Mouse (Mus musculus): ENCODE measurements around the gene Tmem59. TPM values are rescaled to one million over a fixed set of nuclear protein-coding genes. Genes with fewer than 3 reads are reported as not detected.
A peak's percentile ranks its signal among the peaks of the same experiment; 100 is the strongest.

Gene Tmem59
- polyA plus RNA-seq, 1 experiment from 2014 or later, result 352 TPM

GRCm38 (mm10) chr4:107201779-107202178 lies 23.6 kb downstream of the Tmem59 start:
- Histone ChIP-seq H3K27me3 (ENCODE audit: control insufficient read depth, insufficient read depth, low read length) (no peaks in the 10 kb centered on the region), H3K4me3 (ENCODE audit: control insufficient read depth in 1 of 2, insufficient read depth in 1 of 2, low read depth in 1 of 2, low read length in 2 of 2) (no peak overlapping the region), H3K27ac (replicated peaks in 1 of 2; ENCODE audit: control insufficient read depth in 1 of 2, insufficient read depth in 1 of 2, low read depth in 2 of 2, low read length in 2 of 2) (no peak overlapping the region), H3K9me3 (ENCODE audit: control insufficient read depth, low read length) (no peaks in the 10 kb centered on the region), H3K9ac (ENCODE audit: low read length) (no peak overlapping the region), H3K4me1 (ENCODE audit: control insufficient read depth in 2 of 2, insufficient read depth in 2 of 2, low read length in 2 of 2) (no peaks in the 10 kb centered on the region), H3K4me2 (ENCODE audit: low read length) (no peak overlapping the region), H3K36me3 (ENCODE audit: control insufficient read depth, insufficient read depth, low read length) (peaks cover 91% of the 10 kb centered on the region)
- no peak for ATAC-seq (ENCODE audit: insufficient number of reproducible peaks, insufficient read depth, low FRiP score, low read depth)
- 94% methylated on average over 3 of the region's 3 CpGs for WGBS

DNA sequence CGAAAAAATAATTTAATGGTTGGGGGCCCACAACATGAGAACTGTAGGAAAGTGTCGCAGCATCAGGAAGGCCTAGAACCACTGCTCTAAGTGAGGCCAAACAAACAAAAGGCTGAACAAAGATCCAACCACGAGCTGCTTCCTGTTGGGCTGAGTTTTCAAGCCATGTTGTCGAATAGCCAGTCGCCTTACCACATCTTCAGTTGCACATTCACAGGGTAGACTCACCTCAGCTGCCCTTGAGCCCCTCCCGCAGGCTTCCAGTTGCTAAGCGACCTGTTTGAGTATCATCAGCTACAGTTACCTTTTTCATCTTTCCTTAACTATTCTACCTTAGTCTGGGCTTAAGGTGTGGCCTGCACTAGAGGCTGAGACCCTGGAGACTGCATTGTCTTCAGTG lies 24.8 kb downstream of the Tmem59 start:
- H3K27ac ChIP-seq (replicated peaks in 1 of 2; ENCODE audit: control insufficient read depth in 1 of 2, insufficient read depth in 1 of 2, low read depth in 2 of 2, low read length in 2 of 2), result no peak overlapping the region
- H3K4me3 ChIP-seq (ENCODE audit: control insufficient read depth in 1 of 2, insufficient read depth in 1 of 2, low read depth in 1 of 2, low read length in 2 of 2), result no peak overlapping the region
- H3K4me2 ChIP-seq (ENCODE audit: low read length), result no peak overlapping the region
- WGBS, result 93% methylated on average over 7 of the region's 7 CpGs
- no peaks in the 10 kb centered on the region for H3K27me3 ChIP-seq (ENCODE audit: control insufficient read depth, insufficient read depth, low read length)
- ATAC-seq (ENCODE audit: insufficient number of reproducible peaks, insufficient read depth, low FRiP score, low read depth), result no peak
- H3K36me3 ChIP-seq (ENCODE audit: control insufficient read depth, insufficient read depth, low read length), result peaks cover 84% of the 10 kb centered on the region
- no peaks in the 10 kb centered on the region for H3K9me3 ChIP-seq (ENCODE audit: control insufficient read depth, low read length)
- no peaks in the 10 kb centered on the region for H3K4me1 ChIP-seq (ENCODE audit: control insufficient read depth in 2 of 2, insufficient read depth in 2 of 2, low read length in 2 of 2)
- H3K9ac ChIP-seq (ENCODE audit: low read length), result no peak overlapping the region

- ATAC-seq (ENCODE audit: insufficient number of reproducible peaks, insufficient read depth, low FRiP score, low read depth), result no peak
- no peak overlapping the region for H3K4me3 ChIP-seq (ENCODE audit: control insufficient read depth in 1 of 2, insufficient read depth in 1 of 2, low read depth in 1 of 2, low read length in 2 of 2)
- peaks cover 49% of the 10 kb centered on the region for H3K36me3 ChIP-seq (ENCODE audit: control insufficient read depth, insufficient read depth, low read length)
- no peak overlapping the region for H3K9ac ChIP-seq (ENCODE audit: low read length)
- WGBS, result 98% methylated on average over 2 of the region's 2 CpGs
- H3K4me1 ChIP-seq (ENCODE audit: control insufficient read depth in 2 of 2, insufficient read depth in 2 of 2, low read length in 2 of 2), result peaks cover 0 to 4% of the 10 kb centered on the region in 2 experiments; a peak in 2 of 4 replicates
- no peak overlapping the region for H3K4me2 ChIP-seq (ENCODE audit: low read length)
- no peak overlapping the region for H3K27ac ChIP-seq (replicated peaks in 1 of 2; ENCODE audit: control insufficient read depth in 1 of 2, insufficient read depth in 1 of 2, low read depth in 2 of 2, low read length in 2 of 2)
- no peaks in the 10 kb centered on the region for H3K9me3 ChIP-seq (ENCODE audit: control insufficient read depth, low read length)
- H3K27me3 ChIP-seq (ENCODE audit: control insufficient read depth, insufficient read depth, low read length), result peaks cover 9% of the 10 kb centered on the region; the same call in 1 of the 2 replicates
These were observed 28.8 kb downstream of the Tmem59 start for GRCm38 (mm10) chr4:107207016-107207415.

DNA sequence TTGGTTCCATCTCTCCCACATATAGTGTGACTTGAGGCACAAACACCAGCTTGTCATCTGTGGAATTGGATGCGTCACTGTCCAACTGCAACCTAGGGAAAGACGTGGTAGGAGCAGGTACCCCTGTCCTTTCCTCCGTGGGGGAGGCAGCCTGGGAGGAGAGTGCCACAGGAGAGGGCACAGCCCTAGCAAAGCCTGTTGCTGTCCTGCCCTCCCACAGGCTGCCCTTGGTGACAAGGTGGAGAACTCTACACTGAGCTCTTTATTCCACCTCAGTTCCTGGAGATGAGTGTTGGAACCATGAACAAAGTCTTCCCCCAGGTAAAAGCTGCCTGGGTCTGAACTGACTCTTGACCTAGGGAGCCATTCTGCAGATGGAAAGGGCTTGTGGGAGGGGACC lies 30.7 kb downstream of the Tmem59 start, which contains the start of gene Ldlrad1:
Ldlrad1 (plus strand) TSS at position 301 of the 400 bp plus-strand sequence.
- Histone ChIP-seq H3K36me3 (ENCODE audit: control insufficient read depth, insufficient read depth, low read length) (peaks cover 31% of the 10 kb centered on the region), H3K4me3 (ENCODE audit: control insufficient read depth in 1 of 2, insufficient read depth in 1 of 2, low read depth in 1 of 2, low read length in 2 of 2) (no peak within 1 kb of the TSS), H3K27ac (replicated peaks in 1 of 2; ENCODE audit: control insufficient read depth in 1 of 2, insufficient read depth in 1 of 2, low read depth in 2 of 2, low read length in 2 of 2) (no peak within 1 kb of the TSS), H3K9ac (ENCODE audit: low read length) (no peak within 1 kb of the TSS), H3K4me2 (ENCODE audit: low read length) (no peak within 1 kb of the TSS), H3K9me3 (ENCODE audit: control insufficient read depth, low read length) (no peaks in the 10 kb centered on the region), H3K27me3 (ENCODE audit: control insufficient read depth, insufficient read depth, low read length) (peaks cover 27% of the 10 kb centered on the region), H3K4me1 (ENCODE audit: control insufficient read depth in 2 of 2, insufficient read depth in 2 of 2, low read length in 2 of 2) (peaks cover 0 to 4% of the 10 kb centered on the region in 2 experiments; a peak in 2 of 4 replicates)
- 84% methylated on average over 3 of the region's 3 CpGs for WGBS
- no peak for ATAC-seq (ENCODE audit: insufficient number of reproducible peaks, insufficient read depth, low FRiP score, low read depth)

- no peak overlapping the region for H3K27ac ChIP-seq (replicated peaks in 1 of 2; ENCODE audit: control insufficient read depth in 1 of 2, insufficient read depth in 1 of 2, low read depth in 2 of 2, low read length in 2 of 2)
These were observed 32.4 kb downstream of the Tmem59 start for GRCm38 (mm10) chr4:107210483-107211097.

GRCm38 (mm10) chr4:107211465-107211864 lies 33.3 kb downstream of the Tmem59 start:
- H3K4me2 ChIP-seq (ENCODE audit: low read length), result no peak overlapping the region
- H3K9me3 ChIP-seq (ENCODE audit: control insufficient read depth, low read length), result no peaks in the 10 kb centered on the region
- WGBS, result 48% methylated on average over 4 of the region's 4 CpGs
- 0 out of 2 replicates have a peak, but pooled peaks have one; percentile 17 for ATAC-seq (ENCODE audit: insufficient number of reproducible peaks, insufficient read depth, low FRiP score, low read depth)
- H3K9ac ChIP-seq (ENCODE audit: low read length), result no peak overlapping the region
- peaks cover 13% of the 10 kb centered on the region for H3K36me3 ChIP-seq (ENCODE audit: control insufficient read depth, insufficient read depth, low read length)
- H3K27me3 ChIP-seq (ENCODE audit: control insufficient read depth, insufficient read depth, low read length), result peaks cover 45% of the 10 kb centered on the region
- no peak overlapping the region for H3K27ac ChIP-seq (replicated peaks in 1 of 2; ENCODE audit: control insufficient read depth in 1 of 2, insufficient read depth in 1 of 2, low read depth in 2 of 2, low read length in 2 of 2)
- peaks cover 0 to 4% of the 10 kb centered on the region in 2 experiments; a peak in 2 of 4 replicates for H3K4me1 ChIP-seq (ENCODE audit: control insufficient read depth in 2 of 2, insufficient read depth in 2 of 2, low read length in 2 of 2)
- no peak overlapping the region for H3K4me3 ChIP-seq (ENCODE audit: control insufficient read depth in 1 of 2, insufficient read depth in 1 of 2, low read depth in 1 of 2, low read length in 2 of 2)

More at GRCm38 (mm10) chr4:107210483-107211097, 32.4 kb downstream of the Tmem59 start:
- Histone ChIP-seq H3K9me3 (ENCODE audit: control insufficient read depth, low read length) (no peaks in the 10 kb centered on the region), H3K4me3 (ENCODE audit: control insufficient read depth in 1 of 2, insufficient read depth in 1 of 2, low read depth in 1 of 2, low read length in 2 of 2) (no peak overlapping the region), H3K4me1 (ENCODE audit: control insufficient read depth in 2 of 2, insufficient read depth in 2 of 2, low read length in 2 of 2) (peaks cover 0 to 4% of the 10 kb centered on the region in 2 experiments; a peak in 2 of 4 replicates), H3K36me3 (ENCODE audit: control insufficient read depth, insufficient read depth, low read length) (peaks cover 15% of the 10 kb centered on the region), H3K27me3 (ENCODE audit: control insufficient read depth, insufficient read depth, low read length) (peaks cover 43% of the 10 kb centered on the region), H3K9ac (ENCODE audit: low read length) (no peak overlapping the region), H3K4me2 (ENCODE audit: low read length) (no peak overlapping the region)
- ATAC-seq (ENCODE audit: insufficient number of reproducible peaks, insufficient read depth, low FRiP score, low read depth), result no peak
- 68% methylated on average over 5 of the region's 5 CpGs for WGBS

- 73% methylated on average over 5 of the region's 5 CpGs for WGBS
- H3K4me2 ChIP-seq (ENCODE audit: low read length), result no peak overlapping the region
- H3K9me3 ChIP-seq (ENCODE audit: control insufficient read depth, low read length), result no peaks in the 10 kb centered on the region
- no peak for ATAC-seq (ENCODE audit: insufficient number of reproducible peaks, insufficient read depth, low FRiP score, low read depth)
- peaks cover 45% of the 10 kb centered on the region for H3K27me3 ChIP-seq (ENCODE audit: control insufficient read depth, insufficient read depth, low read length)
- no peak overlapping the region for H3K27ac ChIP-seq (replicated peaks in 1 of 2; ENCODE audit: control insufficient read depth in 1 of 2, insufficient read depth in 1 of 2, low read depth in 2 of 2, low read length in 2 of 2)
- H3K36me3 ChIP-seq (ENCODE audit: control insufficient read depth, insufficient read depth, low read length), result peaks cover 8% of the 10 kb centered on the region; the same call in 1 of the 2 replicates
- peaks cover 0 to 4% of the 10 kb centered on the region in 2 experiments; a peak in 2 of 4 replicates for H3K4me1 ChIP-seq (ENCODE audit: control insufficient read depth in 2 of 2, insufficient read depth in 2 of 2, low read length in 2 of 2)
- no peak overlapping the region for H3K9ac ChIP-seq (ENCODE audit: low read length)
- no peak overlapping the region for H3K4me3 ChIP-seq (ENCODE audit: control insufficient read depth in 1 of 2, insufficient read depth in 1 of 2, low read depth in 1 of 2, low read length in 2 of 2)
These were observed 33.7 kb downstream of the Tmem59 start for GRCm38 (mm10) chr4:107211936-107212335.

All from heart, embryonic 14.5 days (tissue).